Mouse (Mus musculus): ENCODE results near the gene Vmn1r148.
"Not testable (repeated sequence)": the region's sequence is repeated elsewhere in the genome, so short reads cannot be mapped to it uniquely, and the experiment has no call there.

Vmn1r148 gene

DNA sequence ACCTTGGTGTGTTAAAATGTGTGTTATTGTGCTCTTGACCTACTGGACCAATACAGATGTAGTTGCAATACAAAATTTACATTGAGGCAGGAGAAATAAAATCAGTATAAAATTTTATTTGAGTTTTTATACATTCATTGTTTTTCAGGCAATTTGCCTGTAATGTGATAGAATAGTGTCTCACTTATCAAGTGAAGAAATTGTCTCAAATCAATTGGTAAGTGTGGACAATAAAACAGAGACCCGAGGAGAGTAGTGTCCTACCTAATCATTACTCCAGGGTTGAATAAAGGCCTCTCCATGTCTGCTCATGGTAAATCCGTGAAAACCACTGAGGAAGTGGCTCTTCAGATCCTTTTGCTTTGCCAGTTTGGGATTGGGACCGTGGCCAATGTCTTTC lies at the start of gene Vmn1r148:
Gene Vmn1r148 (plus strand): TSS at position 301 of the 400 bp plus-strand sequence.
- not testable (repeated sequence) for DNase-seq

DNA sequence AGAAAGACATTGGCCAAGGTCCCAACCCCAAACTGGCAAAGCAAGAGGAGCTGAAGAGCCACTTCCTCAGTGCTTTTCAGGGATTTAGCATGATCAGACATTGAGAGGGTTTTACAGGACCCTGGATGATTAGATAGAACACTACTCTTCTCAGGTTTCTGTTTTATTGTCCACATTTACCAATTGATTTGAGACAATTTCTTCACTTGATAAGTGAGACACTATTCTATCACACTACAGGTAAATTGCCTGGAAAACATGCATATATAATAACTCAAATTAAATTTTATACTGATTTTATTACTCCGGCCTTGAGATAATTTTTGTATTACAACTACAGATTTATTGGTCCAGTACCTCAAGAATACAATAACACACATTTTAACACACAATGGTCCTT lies 42.4 kb upstream of the Vmn1r148 start, which contains the start of gene Gm8660:
Gene Gm8660 (minus strand): TSS at position 101 of the 400 bp plus-strand sequence.
- DNase-seq, result not testable (repeated sequence)

DNA sequence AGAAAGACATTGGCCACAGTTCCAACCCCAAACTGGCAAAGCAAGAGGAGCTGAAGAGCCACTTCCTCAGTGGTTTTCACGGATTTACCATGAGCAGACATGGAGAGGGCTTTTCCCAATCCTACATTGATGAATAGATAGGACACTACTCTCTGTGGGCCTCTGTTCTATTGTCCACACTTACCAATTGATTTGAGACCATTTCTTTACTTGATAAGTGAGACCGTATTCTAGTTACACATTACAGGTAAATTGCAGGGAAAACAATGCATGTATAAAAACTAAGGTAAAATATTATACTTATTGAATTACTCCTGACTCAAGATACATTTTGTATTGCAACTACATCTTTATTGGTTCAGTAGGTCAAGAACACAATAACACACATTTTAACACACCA lies 24.7 kb downstream of the Vmn1r148 start, which contains the start of gene Vmn1r149:
Gene Vmn1r149 (minus strand): TSS at position 101 of the 400 bp plus-strand sequence.
- DNase-seq, result not testable (repeated sequence)

DNA sequence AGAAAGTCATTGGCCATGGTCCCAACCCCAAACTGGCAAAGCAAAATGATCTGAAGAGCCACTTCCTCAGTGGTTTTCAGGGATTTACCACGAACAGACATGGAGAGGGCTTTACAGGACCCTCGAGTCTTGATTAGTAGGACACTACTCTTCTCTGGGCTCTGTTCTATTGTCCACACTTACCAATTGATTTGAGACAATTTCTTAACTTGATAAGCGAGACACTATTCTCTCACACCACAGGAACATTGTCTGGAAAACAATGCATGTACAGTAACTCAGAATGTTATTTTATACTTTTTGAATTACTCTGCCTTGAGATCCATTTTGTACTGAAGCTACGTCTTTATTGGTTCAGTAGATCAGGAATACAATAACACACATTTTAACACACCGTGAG lies 50.6 kb downstream of the Vmn1r148 start, which contains the start of gene Gm10665:
Gene Gm10665 (minus strand): TSS at position 101 of the 400 bp plus-strand sequence.
- not testable (repeated sequence) for DNase-seq

All from lung, postnatal 10 days (tissue).